Mouse (Mus musculus): ENCODE data around the gene Gstz1. TPM values are rescaled to one million over a fixed set of nuclear protein-coding genes. Genes with fewer than 3 reads are reported as not detected.
"Not testable (repeated sequence)": the region's sequence is repeated elsewhere in the genome, so short reads cannot be mapped to it uniquely, and the experiment has no call there.

Gene Gstz1
- total and polyA plus RNA-seq, 2 experiments from 2014 or later: 45.6 to 61.1 TPM

DNA sequence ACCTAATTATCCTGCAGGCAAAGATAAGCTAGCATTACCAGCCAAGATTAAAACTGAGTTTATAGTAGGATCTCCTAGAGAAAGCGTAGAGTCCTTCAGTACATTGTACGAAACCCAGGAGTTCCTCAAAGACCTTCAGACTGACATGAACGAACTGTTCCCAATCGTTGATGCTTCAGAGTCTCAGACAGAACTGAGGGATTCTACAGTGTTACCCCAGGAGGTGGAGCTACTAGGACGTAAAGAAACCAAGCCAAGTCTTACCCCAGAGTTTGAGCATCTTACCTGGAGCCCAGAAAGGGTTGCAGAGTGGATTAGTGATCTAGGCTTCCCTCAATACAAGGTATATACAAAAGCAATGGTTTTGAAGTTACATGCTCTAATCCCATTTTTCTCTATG lies 54.7 kb downstream of the Gstz1 start:
- H3K9me3 ChIP-seq (ENCODE audit: low read length): no peaks in the 10 kb centered on the region
- H3K27ac ChIP-seq: no peak overlapping the region
- no peak overlapping the region for H3K4me2 ChIP-seq (ENCODE audit: low read depth, low read length)
- no peaks in the 10 kb centered on the region for H3K27me3 ChIP-seq (ENCODE audit: insufficient read depth, low read length)
- TF ChIP-seq CTCF (IDR thresholded peaks at IDR 0.05; ENCODE audit: low read depth): 0 out of 2 replicates have a peak, but pooled peaks have one; percentile 3
- H3K4me1 ChIP-seq (ENCODE audit: insufficient read depth, low read length): no peaks in the 10 kb centered on the region
- DNase-seq (ENCODE audit: low spot score) (no peak), ATAC-seq (no peak)
- 69% methylated on average over 5 of the region's 5 CpGs for WGBS
- H3K36me3 ChIP-seq (ENCODE audit: insufficient read depth, low read length): no peaks in the 10 kb centered on the region
- no peak overlapping the region for H3K4me3 ChIP-seq (ENCODE audit: low read length)
- H3K9ac ChIP-seq (replicated peaks; ENCODE audit: low read length): no peak overlapping the region

DNA sequence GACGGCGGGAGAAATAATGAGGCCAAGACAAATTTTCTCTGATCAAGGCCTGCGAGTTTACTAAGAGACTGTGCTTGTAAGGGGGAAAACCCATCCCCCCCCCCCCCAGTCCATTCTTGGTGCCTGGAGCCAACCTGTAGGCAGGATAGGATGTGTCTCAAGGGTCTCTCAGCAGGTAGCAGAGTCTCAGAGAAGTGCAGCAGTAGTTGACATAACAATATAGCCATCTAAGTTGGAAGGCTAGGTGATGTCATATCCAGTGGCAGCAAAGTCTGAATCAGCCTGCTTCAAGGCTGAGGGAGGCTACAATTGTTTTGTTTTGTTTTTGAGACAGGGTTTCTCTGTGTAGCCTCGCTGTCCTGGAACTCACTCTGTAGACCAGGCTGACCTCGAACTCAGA lies 58.8 kb downstream of the Gstz1 start:
- H3K4me1 ChIP-seq (ENCODE audit: insufficient read depth, low read length); ATAC-seq; H3K9ac ChIP-seq (replicated peaks; ENCODE audit: low read length); H3K27ac ChIP-seq; H3K27me3 ChIP-seq (ENCODE audit: insufficient read depth, low read length); DNase-seq (ENCODE audit: low spot score); H3K9me3 ChIP-seq (ENCODE audit: low read length); H3K4me2 ChIP-seq (ENCODE audit: low read depth, low read length); H3K4me3 ChIP-seq (ENCODE audit: low read length); H3K36me3 ChIP-seq (ENCODE audit: insufficient read depth, low read length): not testable (repeated sequence)
- WGBS: 91% methylated on average over 5 of the region's 5 CpGs

DNA sequence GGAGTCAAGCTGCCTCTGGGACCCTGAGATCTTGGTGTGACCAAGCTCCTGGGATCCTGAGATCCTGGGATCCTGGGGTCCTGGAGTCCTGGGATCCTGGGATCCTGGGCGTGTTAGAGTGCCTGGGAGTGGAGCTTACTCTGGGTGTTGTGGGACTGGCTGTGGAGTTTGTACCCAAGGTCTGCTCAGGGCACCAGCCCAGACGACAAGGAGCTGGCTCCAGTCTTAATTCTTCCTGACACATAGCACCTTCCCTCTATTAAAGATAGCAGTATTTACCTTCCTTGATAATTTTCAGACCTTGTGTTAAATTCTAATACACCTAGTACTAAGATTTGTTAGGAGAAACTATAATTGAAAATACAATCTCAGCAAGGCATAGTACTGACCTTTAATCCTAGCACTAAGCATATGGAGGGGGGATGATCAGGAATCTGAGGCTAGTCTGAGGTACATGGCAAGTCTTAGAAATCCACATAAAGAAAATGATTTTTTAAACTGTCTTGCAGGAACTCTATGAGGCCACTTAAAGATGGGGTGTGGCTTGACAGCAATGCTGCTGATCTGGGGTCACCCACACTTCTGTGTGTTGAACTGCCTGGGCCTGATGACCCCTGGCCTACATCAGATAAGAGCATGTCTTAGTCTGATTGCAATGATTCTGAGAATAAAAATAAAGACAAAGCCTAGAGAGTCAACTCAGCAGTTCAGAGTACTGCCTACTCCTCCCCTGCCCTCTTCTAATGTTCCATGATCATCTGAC lies 66.1 kb downstream of the Gstz1 start:
- no peak overlapping the region for H3K4me3 ChIP-seq (ENCODE audit: low read length)
- ATAC-seq: no peak
- no peaks in the 10 kb centered on the region for H3K9me3 ChIP-seq (ENCODE audit: low read length)
- DNase-seq (ENCODE audit: low spot score): no peak
- H3K4me2 ChIP-seq (ENCODE audit: low read depth, low read length): no peak overlapping the region
- H3K4me1 ChIP-seq (ENCODE audit: insufficient read depth, low read length): no peaks in the 10 kb centered on the region
- no peaks in the 10 kb centered on the region for H3K36me3 ChIP-seq (ENCODE audit: insufficient read depth, low read length)
- 71% methylated on average over 2 of the region's 2 CpGs for WGBS
- H3K27me3 ChIP-seq (ENCODE audit: insufficient read depth, low read length): no peaks in the 10 kb centered on the region
- no peak overlapping the region for H3K9ac ChIP-seq (replicated peaks; ENCODE audit: low read length)
- no peak overlapping the region for H3K27ac ChIP-seq
- no peak for TF ChIP-seq CTCF (IDR thresholded peaks at IDR 0.05; ENCODE audit: low read depth)

Other genes with a start within 250 kb of the Gstz1 start
- gene Cipc, start 200.1 kb upstream of the Gstz1 start, total RNA-seq (2014; rRNA removed): 51.1 and 55.6 TPM in 2 replicates
- gene Cipc, start 200.1 kb upstream of the Gstz1 start, polyA plus RNA-seq (2015; fragmentation: Nextera tagmentation; extraction: Ambion mirVana): 27.6 and 29.6 TPM in 2 replicates
- 38.6 and 39.4 TPM in 2 replicates for gene Zdhhc22, start 156.7 kb upstream of the Gstz1 start, total RNA-seq (2014; rRNA removed)
- 21.8 and 25.2 TPM in 2 replicates for gene Zdhhc22, start 156.7 kb upstream of the Gstz1 start, polyA plus RNA-seq (2015; fragmentation: Nextera tagmentation; extraction: Ambion mirVana)
- gene Tmem63c, start 125.8 kb upstream of the Gstz1 start, total RNA-seq (2014; rRNA removed): 23.3 and 25.7 TPM in 2 replicates
- gene Tmem63c, start 125.8 kb upstream of the Gstz1 start, polyA plus RNA-seq (2015; fragmentation: Nextera tagmentation; extraction: Ambion mirVana): 7.9 and 8.6 TPM in 2 replicates
- 9.3 and 11.8 TPM in 2 replicates for gene Ngb, start 44.6 kb upstream of the Gstz1 start, total RNA-seq (2014; rRNA removed)
- gene Ngb, start 44.6 kb upstream of the Gstz1 start, polyA plus RNA-seq (2015; fragmentation: Nextera tagmentation; extraction: Ambion mirVana): 9.1 and 9.4 TPM in 2 replicates
- 31.0 and 40.7 TPM in 2 replicates for gene Pomt2, start 803 bp downstream of the Gstz1 start, total RNA-seq (2014; rRNA removed)
- 12.0 and 12.4 TPM in 2 replicates for gene Pomt2, start 803 bp downstream of the Gstz1 start, polyA plus RNA-seq (2015; fragmentation: Nextera tagmentation; extraction: Ambion mirVana)
- gene Samd15, start 52.6 kb downstream of the Gstz1 start, total RNA-seq (2014; rRNA removed): 0.10 and 0.83 TPM in 2 replicates
- gene Samd15, start 52.6 kb downstream of the Gstz1 start, polyA plus RNA-seq (2015; fragmentation: Nextera tagmentation; extraction: Ambion mirVana): 2.3 TPM in 2 replicates
- 13.7 and 14.0 TPM in 2 replicates for gene Tmed8, start 53.3 kb downstream of the Gstz1 start, total RNA-seq (2014; rRNA removed)
- gene Tmed8, start 53.3 kb downstream of the Gstz1 start, polyA plus RNA-seq (2015; fragmentation: Nextera tagmentation; extraction: Ambion mirVana): 3.4 and 3.9 TPM in 2 replicates
- 0.84 TPM in 1 of 2 replicates, not detected in the other for gene Noxred1, start 91.6 kb downstream of the Gstz1 start, total RNA-seq (2014; rRNA removed)
- 0.48 TPM in 2 replicates for gene Noxred1, start 91.6 kb downstream of the Gstz1 start, polyA plus RNA-seq (2015; fragmentation: Nextera tagmentation; extraction: Ambion mirVana)
- 51.6 and 61.3 TPM in 2 replicates for gene Vipas39, start 119.1 kb downstream of the Gstz1 start, total RNA-seq (2014; rRNA removed)
- gene Vipas39, start 119.1 kb downstream of the Gstz1 start, polyA plus RNA-seq (2015; fragmentation: Nextera tagmentation; extraction: Ambion mirVana): 49.8 and 50.5 TPM in 2 replicates
- gene Ahsa1, start 119.3 kb downstream of the Gstz1 start, total RNA-seq (2014; rRNA removed): 75.0 and 102 TPM in 2 replicates
- gene Ahsa1, start 119.3 kb downstream of the Gstz1 start, polyA plus RNA-seq (2015; fragmentation: Nextera tagmentation; extraction: Ambion mirVana): 177 and 178 TPM in 2 replicates
- 2.1 and 6.1 TPM in 2 replicates for gene Ism2, start 152.5 kb downstream of the Gstz1 start, total RNA-seq (2014; rRNA removed)
- 1.5 and 1.9 TPM in 2 replicates for gene Ism2, start 152.5 kb downstream of the Gstz1 start, polyA plus RNA-seq (2015; fragmentation: Nextera tagmentation; extraction: Ambion mirVana)
- gene Sptlc2, start 241.2 kb downstream of the Gstz1 start, total RNA-seq (2014; rRNA removed): 32.8 and 38.0 TPM in 2 replicates
- 86.9 and 88.7 TPM in 2 replicates for gene Sptlc2, start 241.2 kb downstream of the Gstz1 start, polyA plus RNA-seq (2015; fragmentation: Nextera tagmentation; extraction: Ambion mirVana)

Data from hindbrain, postnatal 0 days (tissue).